Mouse (Mus musculus): Measurements from ENCODE around the gene Ms4a7. TPM values are rescaled to one million over a fixed set of nuclear protein-coding genes. Genes with fewer than 3 reads are reported as not detected.

Ms4a7 gene
- total RNA-seq, 1 experiment from 2014 or later = 0.09 TPM

DNA sequence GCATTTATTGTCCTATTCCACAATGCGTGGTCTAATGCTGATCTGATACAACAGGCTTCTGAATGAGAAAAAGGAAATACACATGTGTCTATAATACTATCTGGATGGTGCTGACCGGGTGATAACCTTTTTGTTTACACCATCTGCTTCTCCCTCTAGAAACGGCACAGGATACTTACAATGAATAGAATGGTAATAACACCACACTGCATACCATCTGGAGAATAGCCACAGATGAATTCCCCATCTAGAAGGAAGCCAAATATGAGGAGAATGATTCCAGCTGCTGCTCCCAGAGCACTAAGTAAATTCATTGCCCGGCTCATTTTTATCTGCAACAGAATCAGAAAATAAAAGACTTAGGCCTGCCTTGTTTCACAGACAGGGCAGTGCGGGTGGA lies 59.5 kb downstream of the Ms4a7 start:
- no peak for ATAC-seq (replicated peaks; ENCODE audit: low read depth, poor library complexity, severe bottlenecking)

Other genes starting within 250 kb of the Ms4a7 start
- not detected in 2 replicates for gene 1700017D01Rik, start 205.3 kb downstream of the Ms4a7 start, total RNA-seq (2017)
- not detected in 2 replicates for gene 1700025F22Rik, start 170.8 kb downstream of the Ms4a7 start, total RNA-seq (2017)
- not detected in 2 replicates for gene Ms4a13, start 139.4 kb downstream of the Ms4a7 start, total RNA-seq (2017)
- gene Ms4a12, start 103.7 kb downstream of the Ms4a7 start, total RNA-seq (2017) = not detected in 2 replicates
- gene Ms4a1, start 69.9 kb downstream of the Ms4a7 start, total RNA-seq (2017) = not detected in 2 replicates
- not detected in 2 replicates for gene Ms4a5, start 52.3 kb downstream of the Ms4a7 start, total RNA-seq (2017)
- not detected in 2 replicates for gene Ms4a14, start 21.7 kb downstream of the Ms4a7 start, total RNA-seq (2017)
- gene Ms4a4a, start 39.4 kb upstream of the Ms4a7 start, total RNA-seq (2017) = not detected in 2 replicates
- gene Ms4a4c, start 68.6 kb upstream of the Ms4a7 start, total RNA-seq (2017) = 7.3 and 25.8 TPM in 2 replicates
- 3.1 and 10.3 TPM in 2 replicates for gene Ms4a4b, start 107.4 kb upstream of the Ms4a7 start, total RNA-seq (2017)
- 108 and 113 TPM in 2 replicates for gene Ms4a6c, start 133.2 kb upstream of the Ms4a7 start, total RNA-seq (2017)
- 1.7 and 2.1 TPM in 2 replicates for gene Gm8369, start 149.8 kb upstream of the Ms4a7 start, total RNA-seq (2017)
- gene Ms4a6b, start 180.4 kb upstream of the Ms4a7 start, total RNA-seq (2017) = 13.9 and 26.6 TPM in 2 replicates
- gene Ms4a4d, start 200.7 kb upstream of the Ms4a7 start, total RNA-seq (2017) = not detected in 2 replicates

Data from common myeloid progenitor, adult 5-6 weeks (primary cell).